9 mouse cellular contexts compared by ENCODE assay signal in the genomic region with DNA sequence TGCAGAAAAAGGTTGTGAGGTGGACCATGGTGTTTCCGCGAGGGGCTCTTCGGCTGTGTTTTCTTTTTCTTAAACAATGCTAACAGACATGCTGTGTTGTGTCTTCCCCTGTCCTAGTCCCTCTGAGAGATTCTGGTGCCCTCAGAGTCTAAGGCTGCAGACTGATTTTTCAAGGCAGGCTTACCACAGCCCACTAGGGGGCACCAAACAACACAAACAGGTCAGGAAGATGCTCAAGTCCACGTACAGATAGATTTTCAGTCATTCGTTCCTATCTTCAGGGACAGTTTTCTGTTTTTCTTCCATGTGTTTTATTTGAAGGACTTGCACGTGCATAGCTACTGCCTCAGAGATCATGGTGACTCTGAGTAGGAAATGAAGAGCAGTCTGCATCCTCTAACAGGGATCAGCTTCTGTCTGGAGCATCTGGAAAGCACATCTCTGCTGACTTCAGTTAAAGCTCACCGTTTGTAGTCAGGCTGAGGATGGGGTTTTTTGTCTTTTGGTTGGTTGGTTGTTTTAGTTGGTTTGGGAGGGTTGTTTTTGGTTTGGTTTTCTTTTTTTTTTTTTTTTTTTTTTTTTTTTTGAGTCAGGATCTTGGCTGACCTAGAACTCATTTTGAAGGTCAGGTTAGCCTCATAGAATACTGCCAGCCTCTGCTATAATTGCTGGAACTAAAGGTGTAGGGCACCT. TPM values are rescaled to one million over a fixed set of nuclear protein-coding genes. Genes with fewer than 3 reads are reported as not detected.
DNase-seq lines count a peak whose midpoint lies in the region; ATAC-seq lines count a peak whose summit lies in the region.
"Had no signal": no experiment of that assay in that cellular context is flagged by ENCODE, and none has a peak within 500 bp of the region (broad histone marks: within the 10 kb centered on the region; RNA-seq: fewer than 3 reads in every experiment).

No protein-coding gene starts in this region.

- WGBS in intestine, embryonic 14.5 days: 23% methylated on average over 7 of the region's 7 CpGs
- 24% methylated on average over 7 of the region's 7 CpGs for WGBS in intestine, embryonic 16.5 days

- no peak overlapping the region for H3K9ac ChIP-seq in intestine, embryonic 14.5 days (ENCODE audit: low read length)
- H3K9ac ChIP-seq in intestine, embryonic 16.5 days (ENCODE audit: low read depth, low read length): no peak overlapping the region
- H3K9ac ChIP-seq: embryonic facial prominence, embryonic 15.5 days had no signal

- ATAC-seq in intestine, embryonic 14.5 days (replicated peaks; ENCODE audit: low FRiP score, low TSS enrichment, low read depth): no peak
- no peak for ATAC-seq in intestine, embryonic 16.5 days
- 0 out of 2 replicates have a peak, but pooled peaks have one; percentile 59 for ATAC-seq in monocyte, adult 5-6 weeks (replicated peaks; ENCODE audit: insufficient number of reproducible peaks, low FRiP score, low TSS enrichment, poor library complexity, severe bottlenecking)

- no peaks in the 10 kb centered on the region for H3K36me3 ChIP-seq in intestine, embryonic 14.5 days (ENCODE audit: control insufficient read depth, insufficient read depth, low read length)
- H3K36me3 ChIP-seq in intestine, embryonic 16.5 days (ENCODE audit: control insufficient read depth, insufficient read depth, low read length): no peaks in the 10 kb centered on the region
- H3K36me3 ChIP-seq: embryonic facial prominence, embryonic 15.5 days had no signal

- no peaks in the 10 kb centered on the region for H3K4me1 ChIP-seq in intestine, embryonic 14.5 days (replicated peaks; ENCODE audit: control insufficient read depth, insufficient read depth, low read length)
- H3K4me1 ChIP-seq in intestine, embryonic 16.5 days (ENCODE audit: control insufficient read depth, insufficient read depth, low read length): no peaks in the 10 kb centered on the region
- H3K4me1 ChIP-seq: embryonic facial prominence, embryonic 15.5 days had no signal

- no peaks in the 10 kb centered on the region for H3K27me3 ChIP-seq in intestine, embryonic 14.5 days (replicated peaks; ENCODE audit: control insufficient read depth, insufficient read depth, low read length)
- no peaks in the 10 kb centered on the region for H3K27me3 ChIP-seq in intestine, embryonic 16.5 days (replicated peaks; ENCODE audit: control insufficient read depth, insufficient read depth, low read length)
- H3K27me3 ChIP-seq: embryonic facial prominence, embryonic 15.5 days had no signal

- intact Hi-C loops in heart, postnatal 25 days (cut with DNase I): loop anchor here (1.0 to 5.0 kb wide), 4 partner anchors 37 to 254 kb away; no protein-coding TSS in a partner anchor

- DNase-seq in intestine, embryonic 14.5 days (ENCODE audit: low spot score): peak; percentile 90
- DNase-seq in adrenal gland, postnatal 25 days: peak; percentile 78
- DNase-seq in embryo, embryonic 9.5 days (ENCODE audit: extremely low spot score): peak; percentile 71
- DNase-seq in heart, postnatal 25 days (ENCODE audit: low spot score): peak; percentile 44
- DNase-seq in left cerebral cortex, adult 8-10 months (ENCODE audit: low spot score in 2 of 2): peak; percentile 57 to 62
- DNase-seq in telencephalon, adult 2 months (ENCODE audit: low read depth, low spot score): peak; percentile 85

- H3K27ac ChIP-seq in intestine, embryonic 14.5 days (ENCODE audit: low read depth): no peak overlapping the region
- no peak overlapping the region for H3K27ac ChIP-seq in intestine, embryonic 16.5 days (ENCODE audit: low read length)
- H3K27ac ChIP-seq: embryonic facial prominence, embryonic 15.5 days had no signal

- H3K9me3 ChIP-seq in intestine, embryonic 14.5 days (ENCODE audit: control insufficient read depth, low read length): no peaks in the 10 kb centered on the region
- H3K9me3 ChIP-seq in intestine, embryonic 16.5 days (ENCODE audit: control insufficient read depth, low read length): no peaks in the 10 kb centered on the region
- H3K9me3 ChIP-seq: embryonic facial prominence, embryonic 15.5 days had no signal

- H3K4me3 ChIP-seq in intestine, embryonic 14.5 days (ENCODE audit: low read depth, low read length): no peak overlapping the region
- H3K4me3 ChIP-seq in intestine, embryonic 16.5 days (ENCODE audit: low read length): no peak overlapping the region
- H3K4me3 ChIP-seq: embryonic facial prominence, embryonic 15.5 days had no signal

- no peak overlapping the region for H3K4me2 ChIP-seq in intestine, embryonic 14.5 days (ENCODE audit: low read length)
- H3K4me2 ChIP-seq in intestine, embryonic 16.5 days (ENCODE audit: low read depth, low read length): no peak overlapping the region
- H3K4me2 ChIP-seq: embryonic facial prominence, embryonic 15.5 days had no signal

RNA-seq across cellular contexts. Expression of gene Spesp1, which starts 13.1 kb away (rescaled TPM):
- not detected in 2 replicates for polyA plus RNA-seq in intestine, embryonic 14.5 days (2014; fragmentation: Nextera tagmentation; extraction: Ambion mirVana)
- polyA plus RNA-seq in intestine, embryonic 16.5 days (2015; fragmentation: Nextera tagmentation; extraction: Ambion mirVana): not detected in 2 replicates
- total RNA-seq in adrenal gland, postnatal 25 days (2021): not detected in 2 replicates
- not detected for total RNA-seq in heart, postnatal 25 days (2021)
- total RNA-seq in left cerebral cortex, adult 8-10 months (2022): under 1 TPM in 1 of 4 experiments, not detected in 3; 0.18 TPM
- total RNA-seq in monocyte, adult 5-6 weeks (2017): not detected in 3 replicates
- polyA plus RNA-seq: embryonic facial prominence, embryonic 15.5 days had no signal

RNA-seq across cellular contexts. Expression of gene Anp32a, which starts 45.9 kb away (rescaled TPM):
- polyA plus RNA-seq in intestine, embryonic 14.5 days (2014; fragmentation: Nextera tagmentation; extraction: Ambion mirVana): 99.8 and 103 TPM in 2 replicates
- 146 and 206 TPM in 2 replicates for polyA plus RNA-seq in intestine, embryonic 16.5 days (2015; fragmentation: Nextera tagmentation; extraction: Ambion mirVana)
- total RNA-seq in adrenal gland, postnatal 25 days (2021): 271 and 320 TPM in 2 replicates
- total RNA-seq in heart, postnatal 25 days (2021): 100 to 1,000 TPM; 186 to 202 TPM
- 100 to 1,000 TPM; 280 to 364 (median 327) TPM for total RNA-seq in left cerebral cortex, adult 8-10 months (2022)
- total RNA-seq in monocyte, adult 5-6 weeks (2017): 648 to 883 TPM (median 742 TPM) in 3 replicates
